Mouse (Mus musculus): ENCODE measurements at regions not wholly inside any gene's neighbourhood (a gene's known extent, or its start where the extent isn't known, plus 50 kb on each side); places are given as distances from the start of the nearest gene placed in this dataset.
A peak's percentile ranks its signal among the peaks of the same experiment; 100 is the strongest.

DNA sequence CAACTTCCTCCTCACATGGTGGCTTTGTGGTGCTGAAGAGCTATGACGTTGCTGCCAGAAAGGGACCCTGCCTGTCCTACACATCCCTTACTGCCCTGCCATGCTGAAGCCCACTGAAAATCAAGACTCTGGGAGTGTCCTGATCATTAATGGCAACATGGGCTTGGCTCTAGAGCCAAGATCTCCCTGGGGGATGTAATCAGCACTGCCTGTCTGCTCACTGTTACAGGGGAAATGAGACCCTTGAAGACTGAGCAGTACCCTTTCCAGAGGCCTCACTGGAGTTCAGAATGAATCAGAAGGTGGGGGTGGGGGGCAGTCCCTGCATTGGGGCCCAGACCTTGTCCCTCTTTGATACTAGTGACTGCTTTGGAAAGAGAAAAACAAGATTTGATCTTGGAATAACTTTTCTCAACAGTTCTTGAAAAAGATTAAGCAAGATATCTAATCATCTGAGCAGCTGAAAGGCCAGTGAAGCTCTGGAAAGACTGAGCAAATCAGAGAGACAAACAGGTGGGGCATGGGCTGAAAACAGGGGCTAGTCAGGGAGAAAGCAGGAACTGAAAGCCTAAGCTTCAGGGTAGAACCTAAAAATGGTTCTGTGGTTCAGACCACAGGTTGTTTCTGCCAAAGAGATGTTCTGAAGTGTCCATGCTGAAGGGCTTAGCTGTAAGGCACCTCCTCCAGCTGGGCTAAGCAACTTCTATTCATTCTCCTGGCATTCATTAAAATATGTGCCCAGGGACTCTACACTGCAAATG lies 97.1 kb downstream of the Kcna5 start (continued):
- TF ChIP-seq USF2 (conservative IDR thresholded peaks at IDR 0.05; ENCODE audit: low read depth, low read length) (no peak), ETS1 (conservative IDR thresholded peaks at IDR 0.05; ENCODE audit: low read depth, low read length) (peak; percentile 88), ZMIZ1 (IDR thresholded peaks at IDR 0.05; ENCODE audit: low read depth, low read length) (0 out of 2 replicates have a peak, but pooled peaks have one; percentile 17), ZKSCAN1 (IDR thresholded peaks at IDR 0.05; ENCODE audit: borderline replicate concordance, low read depth, low read length) (no peak; the same call in 1 of the 2 replicates), E2F4 (IDR thresholded peaks at IDR 0.05; ENCODE audit: insufficient replicate concordance, low read depth, low read length) (no peak), MEF2A (IDR thresholded peaks at IDR 0.05; ENCODE audit: borderline replicate concordance, low read depth, low read length) (peak; percentile 99), MAFK (IDR thresholded peaks at IDR 0.05; ENCODE audit: insufficient replicate concordance, low read length) (peak; percentile 78), CHD2 (IDR thresholded peaks at IDR 0.05; ENCODE audit: low read length) (peak; percentile 94), BHLHE40 (IDR thresholded peaks at IDR 0.05; ENCODE audit: low read depth, low read length) (peak; percentile 75), MYC (IDR thresholded peaks at IDR 0.05; ENCODE audit: low read depth, low read length) (peak; percentile 84), ELF1 (IDR thresholded peaks at IDR 0.05; ENCODE audit: low read depth, low read length) (peak; percentile 38; the same call in 1 of the 2 replicates), TCF12 (IDR thresholded peaks at IDR 0.05; ENCODE audit: low read depth, low read length) (peak; percentile 97)

DNA sequence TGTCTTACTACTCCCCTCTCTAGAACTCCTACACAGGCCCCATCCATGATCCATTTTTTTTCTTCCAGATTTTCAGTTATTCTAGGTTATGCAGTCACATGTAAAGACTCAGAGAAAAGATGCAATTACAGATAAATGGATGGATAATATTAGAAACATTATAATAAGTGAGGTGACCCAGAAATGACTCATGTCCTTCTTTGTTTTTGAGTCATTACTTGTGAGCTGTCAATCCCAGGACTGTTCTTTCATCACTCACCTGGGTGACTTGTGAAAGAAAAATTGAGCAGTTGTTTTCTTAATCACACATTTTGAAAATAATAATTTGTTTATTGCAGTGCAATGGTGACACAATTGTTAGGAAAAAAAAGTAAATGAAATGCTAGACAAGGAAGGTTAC lies 108.0 kb downstream of the Kcna5 start:
- peak; percentile 28 for DNase-seq (ENCODE audit: extremely low read depth)
- Histone ChIP-seq H3K79me2 (replicated peaks; ENCODE audit: control insufficient read depth, extremely low read depth, insufficient read depth, poor library complexity, severe bottlenecking) (no peaks in the 10 kb centered on the region), H3K27me3 (replicated peaks) (no peaks in the 10 kb centered on the region), H3K4me1 (ENCODE audit: control insufficient read depth in 1 of 2, insufficient read depth in 2 of 2) (peaks cover 11 to 16% of the 10 kb centered on the region in 2 experiments; a peak in 3 of 4 replicates), H3K4me2 (ENCODE audit: insufficient read depth, low read depth, poor library complexity, severe bottlenecking) (no peak overlapping the region), H3K27ac (ENCODE audit: insufficient read depth, low read depth) (no peak overlapping the region), H3K9ac (ENCODE audit: insufficient read depth, low read depth) (no peak overlapping the region), H3K36me3 (replicated peaks in 1 of 2; ENCODE audit: control insufficient read depth in 1 of 2, insufficient read depth in 1 of 2, low read length in 1 of 2) (no peaks in the 10 kb centered on the region), H3K9me3 (replicated peaks; ENCODE audit: low read length) (no peaks in the 10 kb centered on the region), H3K4me3 (replicated peaks in 1 of 3; ENCODE audit: low read depth in 2 of 3, low read length in 2 of 3, poor library complexity in 1 of 3) (no peak overlapping the region)
- in situ Hi-C loops (cut with MboI; ENCODE audit: low pct_ligation_motif_present, low pct_unique_long_range_greater_than_20kb, low sequenced_read_pairs) (no loop called here), dilution Hi-C loops (cut with MboI; ENCODE audit: extremely low pct_ligation_motif_present, extremely low pct_unique_long_range_greater_than_20kb, low sequenced_read_pairs) (no loop called here)
- TF ChIP-seq ZC3H11A (IDR thresholded peaks at IDR 0.05; ENCODE audit: low read depth, low read length) (no peak), ZMIZ1 (IDR thresholded peaks at IDR 0.05; ENCODE audit: low read depth, low read length) (no peak), NELFE (IDR thresholded peaks at IDR 0.05; ENCODE audit: low read depth, low read length) (no peak), SIN3A (IDR thresholded peaks at IDR 0.05; ENCODE audit: low read length) (no peak), SMC3 (IDR thresholded peaks at IDR 0.05; ENCODE audit: low read depth, low read length) (no peak), ETS1 (conservative IDR thresholded peaks at IDR 0.05; ENCODE audit: low read depth, low read length) (peak; percentile 48), IRF4 (IDR thresholded peaks at IDR 0.05; ENCODE audit: low read depth, low read length) (peak; percentile 90), ELF1 (IDR thresholded peaks at IDR 0.05; ENCODE audit: low read depth, low read length) (no peak), MEF2A (IDR thresholded peaks at IDR 0.05; ENCODE audit: borderline replicate concordance, low read depth, low read length) (peak; percentile 77), RAD21 (IDR thresholded peaks at IDR 0.05; ENCODE audit: low read depth, low read length) (no peak), POLR2A (IDR thresholded peaks at IDR 0.05; ENCODE audit: low read depth, low read length) (no peak), JUND (conservative IDR thresholded peaks at IDR 0.05; ENCODE audit: low read depth, low read length) (peak; percentile 92), EP300 (IDR thresholded peaks at IDR 0.05; ENCODE audit: low read length) (peak; percentile 85), POLR2AphosphoS2 (IDR thresholded peaks at IDR 0.05; ENCODE audit: low read depth, low read length) (no peak), BHLHE40 (IDR thresholded peaks at IDR 0.05; ENCODE audit: low read depth, low read length) (peak; percentile 60), CHD2 (IDR thresholded peaks at IDR 0.05; ENCODE audit: low read length) (peak; percentile 27; the same call in 1 of the 2 replicates), JUN (IDR thresholded peaks at IDR 0.05; ENCODE audit: insufficient read depth, low read depth, low read length) (peak; percentile 77), RCOR1 (conservative IDR thresholded peaks at IDR 0.05; ENCODE audit: low read depth, low read length) (0 out of 2 replicates have a peak, but pooled peaks have one; percentile 74), KAT2A (IDR thresholded peaks at IDR 0.05; ENCODE audit: insufficient replicate concordance, low read length) (no peak), CHD1 (IDR thresholded peaks at IDR 0.05; ENCODE audit: low read depth, low read length) (no peak), UBTF (IDR thresholded peaks at IDR 0.05; ENCODE audit: low read depth, low read length) (no peak)

Measured in CH12.LX (cell line).